Mouse (Mus musculus) frontal cortex, adult 2 months (tissue): ENCODE measurements around the gene Abi3bp. TPM values are rescaled to one million over a fixed set of nuclear protein-coding genes. Genes with fewer than 3 reads are reported as not detected.
A peak's percentile ranks its signal among the peaks of the same experiment; 100 is the strongest.

Source experiments
- DNase-seq, 2 experiments: peaks; one replicate each; pipeline ENCODE4 v3.0.0; 2022; ENCODE audit warnings: low spot score in 1 of 2; ENCODE audit errors: extremely low spot score in 1 of 2
- polyA plus RNA-seq: library from polyadenylated mRNA; depleted of rRNA; stranded (reverse); fragments of >200 nt; gene quantifications from 2 replicates; pipeline ENCODE4 v1.2.3, GENCODE M21; 2012; rRNA removed

Gene Abi3bp
- polyA plus RNA-seq, result 17.9 and 41.7 TPM in 2 replicates

- DNase-seq, result peak; percentile 44 to 68
These were observed at the start of gene Abi3bp for GRCm38 (mm10) chr16:56477677-56478574. Gene Abi3bp (plus strand): TSS chr16:56477878.

GRCm38 (mm10) chr16:56435293-56436185 lies 42.1 kb upstream of the Abi3bp start:
- no peak for DNase-seq

- no peak for DNase-seq
These were observed 37.4 kb upstream of the Abi3bp start for GRCm38 (mm10) chr16:56440243-56440642.

GRCm38 (mm10) chr16:56441113-56441512 lies 36.6 kb upstream of the Abi3bp start:
- DNase-seq, result no peak

GRCm38 (mm10) chr16:56441658-56442344 lies 35.9 kb upstream of the Abi3bp start:
- no peak for DNase-seq

- no peak for DNase-seq
These were observed 26.2 kb upstream of the Abi3bp start for GRCm38 (mm10) chr16:56451482-56451881.

- DNase-seq, result no peak
These were observed 25.8 kb upstream of the Abi3bp start for GRCm38 (mm10) chr16:56451923-56452322.

- DNase-seq, result peak in 1 of 2 experiments; percentile 19
These were observed 19.5 kb upstream of the Abi3bp start for GRCm38 (mm10) chr16:56458052-56458754.

GRCm38 (mm10) chr16:56473160-56473559 lies 4.5 kb upstream of the Abi3bp start:
- no peak for DNase-seq

GRCm38 (mm10) chr16:56475676-56476075 lies 2.0 kb upstream of the Abi3bp start:
- DNase-seq, result no peak

- DNase-seq, result peak in 1 of 2 experiments; percentile 24
These were observed 1.0 kb downstream of the Abi3bp start for GRCm38 (mm10) chr16:56478575-56479191.

- no peak for DNase-seq
These were observed 5.8 kb downstream of the Abi3bp start for GRCm38 (mm10) chr16:56483466-56483865.

- DNase-seq, result no peak
These were observed 8.8 kb downstream of the Abi3bp start for GRCm38 (mm10) chr16:56486461-56486860.

- DNase-seq, result no peak
These were observed 13.2 kb downstream of the Abi3bp start for GRCm38 (mm10) chr16:56490861-56491260.

- no peak for DNase-seq
These were observed 17.6 kb downstream of the Abi3bp start for GRCm38 (mm10) chr16:56495266-56495665.

GRCm38 (mm10) chr16:56496743-56497142 lies 19.1 kb downstream of the Abi3bp start:
- no peak for DNase-seq

- DNase-seq, result no peak
These were observed 21.0 kb downstream of the Abi3bp start for GRCm38 (mm10) chr16:56498680-56499079.

- DNase-seq, result no peak
These were observed 22.8 kb downstream of the Abi3bp start for GRCm38 (mm10) chr16:56500441-56500840.

GRCm38 (mm10) chr16:56501101-56501500 lies 23.4 kb downstream of the Abi3bp start:
- DNase-seq, result no peak

- DNase-seq, result no peak
These were observed 23.8 kb downstream of the Abi3bp start for GRCm38 (mm10) chr16:56501513-56501912.
